Mouse (Mus musculus) right cerebral cortex, postnatal 10 days (tissue): ENCODE measurements at regions not wholly inside any gene's neighbourhood (a gene's known extent, or its start where the extent isn't known, plus 50 kb on each side); places are given as distances from the start of the nearest gene placed in this dataset.

ENCODE experiments used
- DNase-seq, 2 experiments: peaks; one replicate each; pipeline ENCODE4 v3.0.0; 2021; ENCODE audit warnings: low spot score in 2 of 2

GRCm38 (mm10) chr10:98838926-98839679 lies 75.1 kb upstream of the Atp2b1 start:
- no peak for DNase-seq

- DNase-seq = no peak
These were observed 74.2 kb upstream of the Atp2b1 start for GRCm38 (mm10) chr10:98839963-98840362.

GRCm38 (mm10) chr10:98840411-98840810 lies 73.8 kb upstream of the Atp2b1 start:
- no peak for DNase-seq

- no peak for DNase-seq
These were observed 73.0 kb upstream of the Atp2b1 start for GRCm38 (mm10) chr10:98840957-98841831.

GRCm38 (mm10) chr10:98841860-98842259 lies 72.3 kb upstream of the Atp2b1 start:
- no peak for DNase-seq

GRCm38 (mm10) chr10:98842721-98843120 lies 71.5 kb upstream of the Atp2b1 start:
- DNase-seq = no peak

- no peak for DNase-seq
These were observed 64.4 kb upstream of the Atp2b1 start for GRCm38 (mm10) chr10:98849851-98850250.

GRCm38 (mm10) chr10:98857395-98857794 lies 56.8 kb upstream of the Atp2b1 start:
- no peak for DNase-seq

GRCm38 (mm10) chr10:98861521-98861920 lies 52.7 kb upstream of the Atp2b1 start:
- no peak for DNase-seq

- no peak for DNase-seq
These were observed 51.5 kb upstream of the Atp2b1 start for GRCm38 (mm10) chr10:98862712-98863111.

- DNase-seq = no peak
These were observed 49.8 kb upstream of the Atp2b1 start for GRCm38 (mm10) chr10:98864384-98864783.
